Mouse (Mus musculus) hindbrain, postnatal 0 days (tissue): ENCODE data around the gene Xlr4a. TPM values are rescaled to one million over a fixed set of nuclear protein-coding genes. Genes with fewer than 3 reads are reported as not detected.

ENCODE experiments used
- ATAC-seq: fragments of 200-750 bp; cut with Nextera tagmentation; 2 replicates; pipeline ENCODE4 v1.8.0; 2017; ENCODE audit warnings: mild to moderate bottlenecking, moderate TSS enrichment, moderate library complexity
- DNase-seq: peaks from one replicate; pipeline ENCODE4 v3.0.0-alpha.2; 2015; ENCODE audit warnings: low spot score
- H3K27ac ChIP-seq: fragments of 300-500 bp; sonication (generic); 2 replicates; pipeline ENCODE4 v1.5.1; 2014; ENCODE audit warnings: mild to moderate bottlenecking
- H3K27me3 ChIP-seq: fragments of 300-500 bp; sonication (generic); 2 replicates; pipeline ENCODE4 v1.6.1; 2014; ENCODE audit warnings: low read length, mixed read lengths; ENCODE audit not compliant: insufficient read depth
- H3K36me3 ChIP-seq: fragments of 300-500 bp; sonication (generic); 2 replicates; pipeline ENCODE4 v1.6.1; 2014; ENCODE audit warnings: low read length, mixed read lengths; ENCODE audit not compliant: insufficient read depth
- H3K4me1 ChIP-seq: fragments of 300-500 bp; sonication (generic); 2 replicates; pipeline ENCODE4 v1.6.1; 2014; ENCODE audit warnings: antibody characterized with exemption, low read length, mixed read lengths; ENCODE audit not compliant: insufficient read depth
- H3K4me2 ChIP-seq: fragments of 300-500 bp; sonication (generic); 2 replicates; pipeline ENCODE4 v1.6.1; 2014; ENCODE audit warnings: low read depth, mild to moderate bottlenecking, low read length, moderate library complexity, mixed read lengths
- H3K4me3 ChIP-seq: fragments of 300-500 bp; sonication (generic); 2 replicates; pipeline ENCODE4 v1.5.1; 2014; ENCODE audit warnings: low read length
- H3K9ac ChIP-seq: fragments of 300-500 bp; sonication (generic); replicated peaks from 2 replicates; pipeline ENCODE4 v1.6.1; 2014; ENCODE audit warnings: mild to moderate bottlenecking, low read length, moderate library complexity, mixed read lengths
- H3K9me3 ChIP-seq: fragments of 300-500 bp; sonication (generic); 2 replicates; pipeline ENCODE4 v1.6.1; 2016; ENCODE audit warnings: low read length, mixed read lengths
- CTCF ChIP-seq: IDR thresholded peaks from 2 replicates; pipeline ENCODE4 v1.5.1; 2016; ENCODE audit warnings: antibody characterized with exemption, control low read depth, low read depth
- WGBS: fragments of 180-500 bp; shearing (Covaris S2); extraction: QIAGEN DNeasy Blood & Tissue Kit; methylation state at CpG from one replicate; pipeline ENCODE4 v1.1.7; 2014; 5-methylcytosine and 5-hydroxymethylcytosine counted together
- polyA plus RNA-seq: library from polyadenylated mRNA; unstranded; fragments of >200 nt; fragmentation: Nextera tagmentation; extraction: Ambion mirVana; gene quantifications from 2 replicates; pipeline ENCODE4 v1.2.1, GENCODE M21; 2015
- total RNA-seq: library from RNA; depleted of rRNA; stranded (reverse); fragments of >200 nt; gene quantifications from 2 replicates; pipeline ENCODE4 v1.2.3, GENCODE M21; 2014; rRNA removed

Xlr4a gene
- total and polyA plus RNA-seq, 2 experiments from 2014 or later = 0.35 TPM; not detected in 1

- DNase-seq (no peak), ATAC-seq (no peak)
- H3K9me3 ChIP-seq = no peaks in the 10 kb centered on the region
- no peak within 1 kb of the TSS for H3K4me2 ChIP-seq
- no peaks in the 10 kb centered on the region for H3K27me3 ChIP-seq
- no peaks in the 10 kb centered on the region for H3K36me3 ChIP-seq
- H3K9ac ChIP-seq = no peak within 1 kb of the TSS
- TF ChIP-seq CTCF = no peak
- H3K4me1 ChIP-seq = no peaks in the 10 kb centered on the region
- no peak within 1 kb of the TSS for H3K4me3 ChIP-seq
- WGBS = 79% methylated on average over 1 of the region's 1 CpGs
- H3K27ac ChIP-seq = no peak within 1 kb of the TSS
Measured at GRCm38 (mm10) chrX:73037003-73037402, 45.3 kb downstream of the Xlr4a start, which contains the start of gene Pnma5. TSS of gene Pnma5 (minus strand) at chrX:73037103.

Other genes with a start within 250 kb of the Xlr4a start
- gene Cetn2, start 164.1 kb downstream of the Xlr4a start, total RNA-seq = 20.0 and 20.7 TPM in 2 replicates
- gene Cetn2, start 164.1 kb downstream of the Xlr4a start, polyA plus RNA-seq = 67.1 and 79.9 TPM in 2 replicates
- gene Nsdhl, start 163.9 kb downstream of the Xlr4a start, total RNA-seq = 35.6 and 41.1 TPM in 2 replicates
- gene Nsdhl, start 163.9 kb downstream of the Xlr4a start, polyA plus RNA-seq = 38.0 and 40.8 TPM in 2 replicates
- gene Zfp185, start 95.1 kb downstream of the Xlr4a start, total RNA-seq = 0.65 and 1.4 TPM in 2 replicates
- gene Zfp185, start 95.1 kb downstream of the Xlr4a start, polyA plus RNA-seq = 1.1 and 1.2 TPM in 2 replicates
- not detected in 2 replicates for gene Pnma5, start 45.4 kb downstream of the Xlr4a start, total RNA-seq
- 0.23 and 0.33 TPM in 2 replicates for gene Pnma5, start 45.4 kb downstream of the Xlr4a start, polyA plus RNA-seq
- 10.6 and 15.0 TPM in 2 replicates for gene Pnma3, start 17.7 kb downstream of the Xlr4a start, total RNA-seq
- 5.5 and 5.7 TPM in 2 replicates for gene Pnma3, start 17.7 kb downstream of the Xlr4a start, polyA plus RNA-seq
- gene Xlr3a, start 14.6 kb upstream of the Xlr4a start, total RNA-seq = 1.2 and 2.6 TPM in 2 replicates
- 2.1 and 4.0 TPM in 2 replicates for gene Xlr3a, start 14.6 kb upstream of the Xlr4a start, polyA plus RNA-seq
- gene Gm14685, start 34.6 kb upstream of the Xlr4a start, total RNA-seq = 0.75 and 2.1 TPM in 2 replicates
- gene Gm14685, start 34.6 kb upstream of the Xlr4a start, polyA plus RNA-seq = 1.0 and 1.2 TPM in 2 replicates
- not detected in 2 replicates for gene Xlr5b, start 66.3 kb upstream of the Xlr4a start, total RNA-seq
- gene Xlr5b, start 66.3 kb upstream of the Xlr4a start, polyA plus RNA-seq = not detected in 2 replicates
- gene DXBay18, start 67.0 kb upstream of the Xlr4a start, total RNA-seq = 0.05 and 2.1 TPM in 2 replicates
- 0.18 TPM in 1 of 2 replicates, not detected in the other for gene DXBay18, start 67.0 kb upstream of the Xlr4a start, polyA plus RNA-seq
- gene Spin2d, start 94.5 kb upstream of the Xlr4a start, total RNA-seq = not detected in 2 replicates
- not detected in 2 replicates for gene Spin2d, start 94.5 kb upstream of the Xlr4a start, polyA plus RNA-seq
- gene Xlr3b, start 109.7 kb upstream of the Xlr4a start, total RNA-seq = 4.9 and 5.8 TPM in 2 replicates
- 7.4 and 15.5 TPM in 2 replicates for gene Xlr3b, start 109.7 kb upstream of the Xlr4a start, polyA plus RNA-seq
- not detected in 2 replicates for gene Xlr4b, start 131.9 kb upstream of the Xlr4a start, total RNA-seq
- gene Xlr4b, start 131.9 kb upstream of the Xlr4a start, polyA plus RNA-seq = 0.26 and 0.63 TPM in 2 replicates
- gene F8a, start 145.8 kb upstream of the Xlr4a start, total RNA-seq = 36.4 and 40.1 TPM in 2 replicates
- gene F8a, start 145.8 kb upstream of the Xlr4a start, polyA plus RNA-seq = 32.9 and 33.7 TPM in 2 replicates
- gene Xlr4c, start 160.7 kb upstream of the Xlr4a start, total RNA-seq = not detected in 2 replicates
- gene Xlr4c, start 160.7 kb upstream of the Xlr4a start, polyA plus RNA-seq = 0.31 and 0.53 TPM in 2 replicates
- gene Xlr3c, start 182.9 kb upstream of the Xlr4a start, total RNA-seq = not detected in 2 replicates
- 0.15 and 0.59 TPM in 2 replicates for gene Xlr3c, start 182.9 kb upstream of the Xlr4a start, polyA plus RNA-seq
- not detected in 2 replicates for gene Xlr5a, start 210.5 kb upstream of the Xlr4a start, total RNA-seq
- not detected in 2 replicates for gene Xlr5a, start 210.5 kb upstream of the Xlr4a start, polyA plus RNA-seq
- not detected in 2 replicates for gene Xlr5c, start 210.5 kb upstream of the Xlr4a start, total RNA-seq
- not detected in 2 replicates for gene Xlr5c, start 210.5 kb upstream of the Xlr4a start, polyA plus RNA-seq